Mouse (Mus musculus): ENCODE results near the gene Osbp2.
A peak's percentile ranks its signal among the peaks of the same experiment; 100 is the strongest.

Osbp2 gene

GRCm38 (mm10) chr11:3755341-3755740, 108.4 kb downstream of the Osbp2 start:
- no peak for DNase-seq

- no peak for DNase-seq
Measured at GRCm38 (mm10) chr11:3754685-3755084, 109.0 kb downstream of the Osbp2 start.

DNA sequence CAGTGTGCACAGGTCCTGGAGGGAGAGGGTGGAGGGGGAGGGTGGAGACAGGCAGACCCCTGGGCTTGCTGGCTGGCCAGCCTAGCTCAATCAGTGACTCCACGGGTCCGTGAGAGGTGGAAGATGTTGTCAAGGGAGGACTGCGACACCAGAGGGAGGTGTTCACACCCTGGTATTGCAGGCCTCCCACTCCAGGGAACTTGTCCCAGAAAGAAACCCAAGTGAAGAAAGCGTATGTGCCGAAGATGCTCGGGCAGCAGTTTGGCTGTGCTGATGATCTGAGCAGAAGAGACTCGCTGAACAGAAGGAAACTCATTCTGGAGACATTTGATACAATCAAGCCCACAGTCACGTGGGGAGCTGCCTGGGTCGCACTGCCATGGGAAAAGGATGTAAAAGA, 109.8 kb downstream of the Osbp2 start:
- DNase-seq, result no peak

DNA sequence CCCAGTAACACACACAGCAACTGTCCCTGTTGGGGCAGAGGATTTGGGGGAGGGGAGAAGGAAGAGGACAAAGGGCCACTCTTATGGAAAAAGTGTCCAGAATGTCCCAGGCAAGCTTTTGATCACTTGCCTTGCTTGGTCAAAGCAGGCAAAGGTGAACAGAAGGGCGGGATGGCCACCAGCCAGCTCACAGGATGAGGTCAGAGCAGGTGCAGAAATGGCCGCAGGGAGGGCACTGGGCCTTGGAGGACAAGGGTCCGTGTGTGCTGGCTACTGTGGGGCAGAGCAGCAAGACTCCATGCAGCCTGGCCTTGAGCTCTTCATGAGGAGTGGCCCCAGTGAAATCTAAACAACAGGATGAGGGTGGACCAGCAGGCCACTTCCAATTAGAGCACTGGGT, 110.9 kb downstream of the Osbp2 start:
- DNase-seq, result no peak

DNA sequence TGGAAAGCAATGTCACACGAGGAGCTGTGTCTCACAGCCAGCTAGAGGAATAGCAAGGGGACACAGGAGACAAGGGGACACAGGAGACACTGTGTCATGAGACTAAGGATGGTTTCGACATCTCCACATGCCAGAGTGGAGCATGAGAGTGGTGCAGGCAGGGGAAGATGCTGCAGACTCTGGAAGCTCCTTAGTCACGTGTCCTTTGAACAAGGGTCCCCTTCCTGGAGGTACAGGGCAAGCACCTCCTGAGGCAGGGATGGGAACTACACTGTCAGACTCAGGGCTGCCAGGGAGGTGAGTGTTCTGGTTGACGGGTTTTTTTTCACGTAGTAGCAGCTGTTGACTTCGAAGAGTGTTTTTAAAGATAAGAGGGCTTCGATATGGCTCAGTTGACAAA, 113.9 kb downstream of the Osbp2 start:
- DNase-seq, result no peak

DNA sequence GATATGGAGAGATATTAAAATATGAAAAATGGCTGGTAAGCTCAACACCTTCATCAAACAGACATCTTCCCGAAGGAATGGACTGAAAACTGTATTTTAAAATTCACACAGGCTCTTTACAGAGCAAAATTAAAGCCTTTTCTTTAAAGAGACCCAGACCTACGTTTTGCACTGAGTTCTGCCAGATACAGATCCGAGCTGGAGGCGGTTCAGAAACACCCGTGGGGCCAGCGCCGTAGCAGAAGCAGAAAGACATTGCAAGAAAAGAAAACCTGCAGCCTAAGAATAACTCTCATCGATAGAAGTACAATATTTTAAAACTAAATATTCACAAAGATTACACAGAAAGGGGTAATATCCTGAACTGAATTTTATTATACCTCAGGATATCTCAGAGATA, 121.3 kb downstream of the Osbp2 start:
- no peak for DNase-seq

- DNase-seq, result no peak
Measured at GRCm38 (mm10) chr11:3741183-3741582, 122.5 kb downstream of the Osbp2 start.

GRCm38 (mm10) chr11:3738778-3739177, 124.9 kb downstream of the Osbp2 start:
- no peak for DNase-seq

- no peak for DNase-seq
Measured at GRCm38 (mm10) chr11:3735715-3736114, 128.0 kb downstream of the Osbp2 start.

DNA sequence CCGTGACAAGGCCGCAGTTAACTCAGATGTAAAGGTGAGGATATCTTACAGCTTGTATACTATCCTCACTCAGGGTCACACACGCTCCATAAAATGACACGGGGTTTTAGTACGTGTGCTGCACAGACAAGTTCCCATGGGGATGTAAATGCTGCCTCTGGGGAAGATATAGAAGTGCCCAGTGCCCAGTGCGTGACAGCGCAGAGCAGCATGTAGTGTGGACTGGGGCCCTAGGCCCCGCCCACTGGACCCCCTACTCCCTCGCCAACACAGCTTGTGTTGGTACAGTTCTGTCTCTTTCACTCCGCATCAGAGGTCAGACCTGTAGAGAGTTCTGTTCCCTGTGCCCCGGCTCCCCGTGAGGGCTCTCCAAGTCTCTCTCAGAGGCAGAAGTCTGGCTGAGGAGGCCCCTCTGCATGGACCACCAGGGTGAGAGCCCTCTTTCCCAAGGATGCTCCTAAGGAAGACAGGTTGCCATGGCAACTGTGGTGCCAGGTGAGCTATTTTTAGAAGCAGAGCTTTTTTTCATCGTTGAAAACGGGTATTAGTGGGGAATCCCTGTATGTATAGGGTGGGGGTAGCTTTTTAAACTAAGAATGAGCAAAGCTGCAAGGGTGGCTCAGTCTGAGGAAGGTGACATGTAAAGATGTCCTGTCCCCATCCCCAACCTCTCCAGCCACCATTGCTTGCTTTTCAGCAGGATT, 129.6 kb downstream of the Osbp2 start:
- no peak for DNase-seq

GRCm38 (mm10) chr11:3731469-3731868, 132.2 kb downstream of the Osbp2 start:
- DNase-seq, result no peak

DNA sequence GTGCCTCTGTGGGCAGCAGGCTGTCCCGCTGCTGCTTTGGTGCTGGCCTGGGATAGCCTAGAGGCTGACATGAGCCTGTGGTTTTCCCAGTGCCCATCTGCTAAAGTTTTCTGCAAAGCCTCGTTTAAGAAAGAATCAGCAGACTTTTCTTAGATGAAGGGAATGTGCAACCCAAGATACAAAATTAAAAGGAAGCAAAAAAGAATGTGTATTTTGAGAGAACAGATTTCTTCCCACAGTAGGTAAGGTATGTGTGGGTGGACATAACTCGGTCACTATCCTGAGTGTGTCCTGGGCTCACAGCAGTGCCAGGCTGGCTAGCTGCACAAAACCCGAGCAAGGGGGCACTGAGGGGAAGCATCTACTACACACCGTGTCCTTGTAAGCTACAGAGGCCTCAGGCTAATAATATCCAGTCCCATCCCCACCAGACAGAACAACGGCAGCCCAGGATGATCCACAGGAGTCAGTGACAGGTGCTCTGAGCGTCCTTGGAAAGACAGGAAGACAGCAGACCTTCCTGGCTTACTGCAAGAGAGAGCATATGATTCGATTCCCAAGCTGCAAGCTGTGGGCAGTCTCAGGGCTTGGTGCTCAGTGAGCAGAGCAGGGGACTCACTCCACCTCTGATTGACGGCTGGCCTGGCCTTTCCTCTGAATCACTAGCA, 136.1 kb downstream of the Osbp2 start:
- DNase-seq, result no peak

GRCm38 (mm10) chr11:3725331-3726054, 138.2 kb downstream of the Osbp2 start:
- DNase-seq, result no peak

DNA sequence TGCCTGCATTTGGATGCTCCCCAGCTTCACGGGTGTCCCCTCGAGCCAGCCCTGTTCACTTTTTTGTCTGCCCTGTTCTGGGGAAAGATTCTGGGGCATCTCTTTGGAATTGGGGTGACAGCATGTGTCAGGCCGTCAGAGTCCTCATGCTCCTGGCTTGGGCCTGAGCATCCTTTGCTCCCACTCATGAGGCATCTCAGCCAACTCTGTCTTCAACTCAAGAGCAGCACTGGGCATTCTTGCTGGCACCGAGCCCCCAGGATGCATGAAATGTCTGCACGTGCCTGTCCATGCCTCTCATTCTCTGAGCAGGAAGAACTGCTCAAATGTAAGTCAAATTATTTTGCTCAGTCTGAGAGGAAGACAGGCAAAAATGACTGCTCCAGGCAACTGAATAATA, 139.0 kb downstream of the Osbp2 start:
- no peak for DNase-seq

- DNase-seq, result no peak
Measured at GRCm38 (mm10) chr11:3723910-3724309, 139.8 kb downstream of the Osbp2 start.

DNA sequence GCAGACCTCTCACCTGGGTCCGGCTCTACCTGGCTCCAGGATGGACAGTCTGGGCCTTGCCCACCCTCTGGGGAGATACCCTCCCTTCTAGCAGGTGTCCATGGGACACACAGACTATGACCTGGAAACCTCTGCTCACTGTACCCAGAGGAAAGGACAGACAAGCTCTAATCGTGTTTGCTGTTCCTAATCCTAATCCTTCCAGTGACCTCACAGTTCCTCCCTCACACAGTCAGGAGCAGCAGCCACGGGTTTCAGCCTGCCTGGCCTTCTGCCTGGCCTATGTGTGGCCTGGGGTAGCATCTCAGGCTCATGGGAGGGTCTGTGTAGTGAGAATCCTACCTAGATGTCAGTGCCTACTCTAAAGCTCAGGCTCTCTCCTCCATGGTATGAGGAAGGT, 140.8 kb downstream of the Osbp2 start:
- no peak for DNase-seq

DNA sequence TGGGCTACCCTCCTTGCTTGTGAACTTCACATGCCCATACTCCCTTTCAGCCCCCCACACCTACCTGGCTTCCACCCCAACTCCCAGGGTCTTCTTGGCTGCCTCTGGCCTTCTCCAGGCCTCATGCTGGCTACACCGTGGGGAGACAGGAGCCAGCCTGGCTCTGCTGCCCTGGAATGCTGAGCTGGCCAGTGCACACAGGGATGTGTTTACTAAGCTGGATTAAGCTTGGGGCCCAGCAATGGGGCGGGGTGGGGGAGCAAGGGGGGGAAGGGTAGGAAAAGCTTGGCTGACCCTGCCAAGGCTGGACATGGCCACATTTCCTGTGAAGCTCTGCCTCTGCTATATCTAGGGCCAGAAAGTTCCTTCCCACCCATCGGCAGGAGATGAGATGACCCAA, 141.7 kb downstream of the Osbp2 start:
- DNase-seq, result no peak

DNA sequence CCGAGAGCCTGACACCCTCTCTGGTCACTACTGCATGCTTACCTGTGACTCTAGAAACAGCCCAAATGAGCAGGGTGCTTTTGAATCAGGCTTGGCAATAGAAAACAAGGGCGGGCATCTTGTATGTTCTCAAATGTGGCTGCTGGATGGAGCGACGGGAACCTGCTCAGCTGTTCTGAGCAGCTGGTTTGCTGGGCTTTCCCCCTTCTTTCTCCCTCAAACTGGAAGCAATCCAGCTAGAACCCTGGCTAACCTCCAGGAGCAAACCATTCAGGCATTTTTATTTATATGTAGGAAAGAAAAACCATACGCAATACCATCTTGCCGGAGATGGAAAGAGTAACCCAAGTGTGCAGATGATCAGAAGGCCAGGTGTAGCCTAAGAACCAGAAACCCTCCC, 147.0 kb downstream of the Osbp2 start:
- no peak for DNase-seq

- peak; percentile 55 for DNase-seq
Measured at GRCm38 (mm10) chr11:3714486-3714885, 149.2 kb downstream of the Osbp2 start.

DNA sequence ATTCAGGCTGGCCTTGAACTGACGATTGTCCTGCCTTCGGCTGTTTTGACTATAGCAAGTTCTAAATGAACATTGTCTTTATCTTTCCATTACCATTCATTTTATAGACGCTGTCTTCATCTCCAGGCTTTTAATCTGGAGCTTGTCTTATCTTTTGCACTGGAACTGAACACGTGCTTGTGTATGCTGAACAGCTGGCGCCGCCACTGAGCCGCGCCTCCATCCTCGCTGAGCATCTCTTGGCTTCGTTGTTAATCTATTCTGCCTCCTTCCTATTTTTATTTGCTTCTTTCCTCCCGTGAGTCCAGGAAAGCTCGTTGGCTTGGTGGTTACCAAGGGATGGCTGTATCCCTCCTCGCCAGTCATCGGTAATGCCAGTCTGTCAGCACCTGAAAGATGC, 153.5 kb downstream of the Osbp2 start:
- DNase-seq, result no peak

DNA sequence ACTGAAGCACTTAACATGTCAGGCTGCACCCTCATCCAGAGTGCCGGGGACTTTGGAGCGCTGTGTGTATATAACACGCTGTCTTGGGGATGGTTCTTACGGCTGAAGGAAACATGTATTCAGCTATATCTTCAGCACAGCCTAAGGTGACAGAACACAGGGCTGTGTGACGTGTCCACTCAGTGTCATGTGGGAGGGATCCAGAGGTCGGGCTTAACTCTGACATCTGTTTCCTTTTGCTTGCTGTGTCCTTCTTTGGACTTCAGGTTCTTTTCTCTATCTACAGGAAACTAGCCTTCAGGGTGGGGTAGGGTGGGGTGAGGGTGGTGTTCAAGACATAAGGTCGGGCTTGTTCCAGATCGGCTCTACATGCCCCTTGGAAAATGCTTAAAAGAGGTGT, 156.6 kb downstream of the Osbp2 start:
- no peak for DNase-seq

GRCm38 (mm10) chr11:3704404-3704803, 159.3 kb downstream of the Osbp2 start:
- no peak for DNase-seq

- DNase-seq, result no peak
Measured at GRCm38 (mm10) chr11:3703089-3703992, 160.4 kb downstream of the Osbp2 start.
